Mouse (Mus musculus) spleen, adult 2 months (tissue): ENCODE data around the gene Olfr507. TPM values are rescaled to one million over a fixed set of nuclear protein-coding genes. Genes with fewer than 3 reads are reported as not detected.

Experiments
- DNase-seq, 2 experiments: peaks; one replicate each; pipeline versions ENCODE4 v3.0.0 to v3.0.0-alpha.2; 2012 to 2021; ENCODE audit warnings: low spot score in 2 of 2, low read depth in 1 of 2
- H3K27ac ChIP-seq: fragments of 200-500 bp; 2 replicates; pipeline ENCODE4 v1.5.1; 2012; ENCODE audit warnings: low read length, inconsistent platforms; ENCODE audit not compliant: insufficient read depth
- H3K27me3 ChIP-seq: fragments of 200-500 bp; 2 replicates; pipeline ENCODE4 v1.6.1; 2012; ENCODE audit warnings: mild to moderate bottlenecking, moderate library complexity, low read length, inconsistent platforms; ENCODE audit not compliant: control insufficient read depth, insufficient read depth
- H3K36me3 ChIP-seq: fragments of 200-500 bp; 2 replicates; pipeline ENCODE4 v1.6.1; 2012; ENCODE audit warnings: mild to moderate bottlenecking, low read length, inconsistent platforms; ENCODE audit not compliant: control insufficient read depth, insufficient read depth
- H3K4me1 ChIP-seq: fragments of 200-500 bp; 2 replicates; pipeline ENCODE4 v1.6.1; 2011; ENCODE audit warnings: inconsistent platforms; ENCODE audit not compliant: control insufficient read depth, insufficient read depth, insufficient read length
- H3K4me3 ChIP-seq: fragments of 200-500 bp; 2 replicates; pipeline ENCODE4 v1.5.1; 2011; ENCODE audit warnings: mild to moderate bottlenecking, inconsistent platforms; ENCODE audit not compliant: insufficient read depth, insufficient read length; ENCODE audit errors: extremely low read depth
- CTCF ChIP-seq: fragments of 200-500 bp; IDR thresholded peaks from 2 replicates; pipeline ENCODE4 v1.5.1; 2011; ENCODE audit warnings: mild to moderate bottlenecking, inconsistent platforms; ENCODE audit not compliant: insufficient read depth, insufficient read length, insufficient replicate concordance; ENCODE audit errors: extremely low read depth
- POLR2A ChIP-seq: fragments of 200-500 bp; IDR thresholded peaks from 2 replicates; pipeline ENCODE4 v1.6.1; 2011; ENCODE audit warnings: low read depth, low read length, inconsistent platforms
- WGBS: fragments of 180-500 bp; shearing (Covaris S2); methylation state at CpG from one replicate; pipeline ENCODE4 v1.1.7; 2018; 5-methylcytosine and 5-hydroxymethylcytosine counted together
- polyA plus RNA-seq: library from polyadenylated mRNA; depleted of rRNA; stranded (reverse); fragments of >200 nt; gene quantifications from 2 replicates; pipeline ENCODE4 v1.2.3, GENCODE M21; 2012; rRNA removed

Gene Olfr507
- polyA plus RNA-seq, 1 experiment: not detected

GRCm38 (mm10) chr7:108651806-108652205, 30.2 kb downstream of the Olfr507 start, which contains the start of gene Olfr509:
TSS of gene Olfr509 (minus strand) at chr7:108651906.
- no peak for TF ChIP-seq POLR2A
- no peak for TF ChIP-seq CTCF
- H3K27me3 ChIP-seq: no peaks in the 10 kb centered on the region
- no peak within 1 kb of the TSS for H3K27ac ChIP-seq
- no peak within 1 kb of the TSS for H3K4me3 ChIP-seq
- H3K36me3 ChIP-seq: no peaks in the 10 kb centered on the region
- no peaks in the 10 kb centered on the region for H3K4me1 ChIP-seq
- no peak for DNase-seq

- WGBS: 84% methylated on average over 3 of the region's 3 CpGs
Measured at GRCm38 (mm10) chr7:108662419-108662818, 40.8 kb downstream of the Olfr507 start.

GRCm38 (mm10) chr7:108666118-108666517, 44.5 kb downstream of the Olfr507 start, which contains the start of gene Olfr510:
TSS of gene Olfr510 (plus strand) at chr7:108666418.
- Histone ChIP-seq H3K27me3 (no peaks in the 10 kb centered on the region), H3K36me3 (no peaks in the 10 kb centered on the region), H3K4me1 (no peaks in the 10 kb centered on the region), H3K27ac (no peak within 1 kb of the TSS), H3K4me3 (no peak within 1 kb of the TSS)
- DNase-seq: no peak
- TF ChIP-seq CTCF: no peak
- no peak for TF ChIP-seq POLR2A
- 88% methylated on average over 1 of the region's 1 CpGs for WGBS

More at GRCm38 (mm10) chr7:108662419-108662818, 40.8 kb downstream of the Olfr507 start:
- H3K27me3 ChIP-seq: no peaks in the 10 kb centered on the region
- H3K36me3 ChIP-seq: no peaks in the 10 kb centered on the region
- no peak for TF ChIP-seq CTCF
- TF ChIP-seq POLR2A: no peak
- DNase-seq: no peak
- H3K4me1 ChIP-seq: no peaks in the 10 kb centered on the region
- no peak overlapping the region for H3K4me3 ChIP-seq
- H3K27ac ChIP-seq: no peak overlapping the region

GRCm38 (mm10) chr7:108671058-108671457, 49.4 kb downstream of the Olfr507 start:
- no peaks in the 10 kb centered on the region for H3K27me3 ChIP-seq
- WGBS: 63% methylated on average over 1 of the region's 1 CpGs
- H3K4me3 ChIP-seq: no peak overlapping the region
- no peak overlapping the region for H3K27ac ChIP-seq
- H3K4me1 ChIP-seq: no peaks in the 10 kb centered on the region
- DNase-seq: no peak
- no peaks in the 10 kb centered on the region for H3K36me3 ChIP-seq
- no peak for TF ChIP-seq CTCF
- TF ChIP-seq POLR2A: no peak

Other genes starting within 250 kb of the Olfr507 start
- gene Olfr495, start 228.6 kb upstream of the Olfr507 start, polyA plus RNA-seq: not detected in 2 replicates
- not detected in 2 replicates for gene Olfr497, start 201.4 kb upstream of the Olfr507 start, polyA plus RNA-seq
- not detected in 2 replicates for gene Olfr498, start 156.5 kb upstream of the Olfr507 start, polyA plus RNA-seq
- gene Olfr502, start 96.7 kb upstream of the Olfr507 start, polyA plus RNA-seq: not detected in 2 replicates
- gene Olfr503, start 77.3 kb upstream of the Olfr507 start, polyA plus RNA-seq: not detected in 2 replicates
- gene Olfr504, start 56.0 kb upstream of the Olfr507 start, polyA plus RNA-seq: not detected in 2 replicates
- not detected in 2 replicates for gene Olfr506, start 11.0 kb upstream of the Olfr507 start, polyA plus RNA-seq
- gene Olfr508, start 8.2 kb downstream of the Olfr507 start, polyA plus RNA-seq: not detected in 2 replicates
- gene Olfr509, start 30.1 kb downstream of the Olfr507 start, polyA plus RNA-seq: not detected in 2 replicates
- not detected in 2 replicates for gene Olfr510, start 44.6 kb downstream of the Olfr507 start, polyA plus RNA-seq
- gene Olfr512, start 91.5 kb downstream of the Olfr507 start, polyA plus RNA-seq: not detected in 2 replicates
- not detected in 2 replicates for gene Olfr513, start 129.2 kb downstream of the Olfr507 start, polyA plus RNA-seq
- gene Olfr514, start 204.2 kb downstream of the Olfr507 start, polyA plus RNA-seq: not detected in 2 replicates
- not detected in 2 replicates for gene Olfr516, start 228.7 kb downstream of the Olfr507 start, polyA plus RNA-seq